Mouse (Mus musculus): ENCODE measurements around the gene Tppp3.

DNA sequence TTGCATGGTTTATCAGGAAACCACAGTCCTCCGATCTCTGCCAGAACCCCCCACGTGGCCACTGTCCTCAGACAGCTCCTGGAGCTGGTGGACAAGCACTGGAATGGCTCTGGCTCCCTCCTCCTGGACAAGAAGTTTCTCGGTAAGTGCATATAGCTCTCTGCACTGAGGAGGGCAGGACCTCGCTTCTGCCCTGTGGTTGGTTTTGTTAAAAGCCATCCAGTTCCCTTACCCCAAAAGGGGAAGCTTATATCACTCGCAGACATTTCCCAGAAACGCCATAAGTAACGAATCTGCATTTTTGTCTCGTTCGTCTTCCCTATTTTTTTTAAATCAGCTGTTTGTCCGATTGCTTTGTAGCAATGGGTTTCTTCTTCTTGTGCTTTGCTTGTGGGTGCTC lies 16.1 kb downstream of the Tppp3 start:
- TF ChIP-seq JUN (IDR thresholded peaks at IDR 0.05; ENCODE audit: insufficient read depth, low read depth, low read length) (no peak), POLR2A (IDR thresholded peaks at IDR 0.05; ENCODE audit: low read depth, low read length) (no peak), RAD21 (IDR thresholded peaks at IDR 0.05; ENCODE audit: low read depth, low read length) (no peak), MAFK (IDR thresholded peaks at IDR 0.05; ENCODE audit: insufficient replicate concordance, low read length) (no peak), CTCF (conservative IDR thresholded peaks at IDR 0.05 in 1 of 2, IDR thresholded peaks at IDR 0.05 in 1 of 2; ENCODE audit: low read depth in 2 of 2, low read length in 2 of 2) (no peak), MAZ (IDR thresholded peaks at IDR 0.05; ENCODE audit: low read depth, low read length) (no peak), ZKSCAN1 (IDR thresholded peaks at IDR 0.05; ENCODE audit: borderline replicate concordance, low read depth, low read length) (no peak)
